Mouse (Mus musculus): ENCODE data around the gene Mgmt.

GRCm38 (mm10) chr7:136871535-136871934 lies 22.9 kb upstream of the Mgmt start:
- TF ChIP-seq CTCF (IDR thresholded peaks at IDR 0.05; ENCODE audit: extremely low read depth, insufficient read depth, insufficient read length, insufficient replicate concordance) (no peak), POLR2A (IDR thresholded peaks at IDR 0.05; ENCODE audit: low read depth, low read length) (no peak)
